Mouse (Mus musculus) heart, adult 2 months (tissue): ENCODE measurements around the gene Mtx1. TPM values are rescaled to one million over a fixed set of nuclear protein-coding genes. Genes with fewer than 3 reads are reported as not detected.

ENCODE experiments used
- DNase-seq, 2 experiments: peaks; one replicate each; pipeline ENCODE4 v3.0.0; 2021
- H3K27ac ChIP-seq: fragments of 200-600 bp; 2 replicates; pipeline ENCODE4 v1.8.1; 2022
- H3K27me3 ChIP-seq: fragments of 200-500 bp; 2 replicates; pipeline ENCODE4 v1.6.1; 2012; ENCODE audit warnings: mild to moderate bottlenecking, low read length, inconsistent platforms, mixed read lengths; ENCODE audit not compliant: control insufficient read depth, insufficient read depth
- H3K36me3 ChIP-seq: fragments of 200-500 bp; 2 replicates; pipeline ENCODE4 v1.6.1; 2012; ENCODE audit warnings: low read length, inconsistent platforms; ENCODE audit not compliant: control insufficient read depth, insufficient read depth
- H3K4me1 ChIP-seq: fragments of 200-500 bp; 2 replicates; pipeline ENCODE4 v1.6.1; 2011; ENCODE audit warnings: low read length; ENCODE audit not compliant: control insufficient read depth, insufficient read depth
- H3K4me3 ChIP-seq: fragments of 200-600 bp; 2 replicates; pipeline ENCODE4 v1.8.1; 2022
- H3K79me2 ChIP-seq: fragments of 200-500 bp; replicated peaks from 2 replicates; pipeline ENCODE4 v1.6.1; 2012; ENCODE audit warnings: mild to moderate bottlenecking, inconsistent platforms, low read length, moderate library complexity, mixed read lengths; ENCODE audit not compliant: control insufficient read depth, insufficient read depth
- H3K9ac ChIP-seq: fragments of 200-500 bp; 2 replicates; pipeline ENCODE4 v1.6.1; 2012; ENCODE audit warnings: low read depth, mild to moderate bottlenecking, control low read depth, inconsistent platforms, low read length, mixed read lengths
- CTCF ChIP-seq: fragments of 200-600 bp; IDR thresholded peaks from 2 replicates; pipeline ENCODE4 v1.8.1; 2022; ENCODE audit warnings: antibody characterized with exemption, mild to moderate bottlenecking, moderate library complexity
- EP300 ChIP-seq: fragments of 200-500 bp; IDR thresholded peaks from 2 replicates; pipeline ENCODE4 v1.6.1; 2011; ENCODE audit warnings: low read depth, low read length, control low read depth; ENCODE audit not compliant: insufficient read depth
- POLR2A ChIP-seq: fragments of 200-500 bp; IDR thresholded peaks from 2 replicates; pipeline ENCODE4 v1.6.1; 2011; ENCODE audit warnings: mild to moderate bottlenecking, low read depth, low read length, control low read depth; ENCODE audit not compliant: insufficient read depth
- WGBS: fragments of 180-500 bp; shearing (Covaris S2); methylation state at CpG from one replicate; pipeline ENCODE4 v1.1.7; 2018; 5-methylcytosine and 5-hydroxymethylcytosine counted together
- intact Hi-C: fragments of 180-260 bp; cut with DNase I; formaldehyde crosslinking; loops from one replicate; pipeline ENCODE4 v1.15.1; 2025
- polyA plus RNA-seq: library from polyadenylated mRNA; depleted of rRNA; stranded (reverse); fragments of >200 nt; gene quantifications from 2 replicates; pipeline ENCODE4 v1.2.3, GENCODE M21; 2012
- total RNA-seq, 2 experiments: library from RNA; stranded (reverse); gene quantifications; 2 replicates each; pipeline ENCODE4 v1.2.3; 2021

The Mtx1 gene
- total and polyA plus RNA-seq, 3 experiments: 59.8 to 96.2 (median 61.8) TPM

DNA sequence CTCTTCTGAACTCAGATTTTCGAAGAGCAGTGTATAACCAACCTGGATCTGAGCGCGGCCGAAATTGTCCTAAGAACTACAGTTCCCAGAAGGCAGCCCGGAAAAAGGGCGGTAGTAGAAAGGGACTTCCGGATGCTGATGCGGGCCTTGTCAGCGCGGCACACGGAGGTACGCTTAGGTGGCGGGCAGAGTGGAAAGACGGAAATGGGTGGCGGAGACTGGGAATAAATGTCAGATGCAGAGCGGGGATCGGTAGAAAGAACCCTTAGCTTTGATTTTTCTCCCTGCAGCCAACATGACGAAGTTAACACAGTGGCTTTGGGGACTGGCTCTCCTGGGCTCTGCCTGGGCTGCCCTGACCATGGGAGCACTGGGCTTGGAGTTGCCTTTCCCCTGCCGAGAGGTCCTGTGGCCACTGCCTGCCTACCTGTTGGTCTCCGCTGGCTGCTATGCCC lies 39.6 kb upstream of the Mtx1 start:
- peak; percentile 79 to 85 for DNase-seq
- Histone ChIP-seq H3K36me3 (peaks cover 6% of the 10 kb centered on the region; the same call in 1 of the 2 replicates), H3K27ac (peak overlapping the region; percentile 89), H3K4me1 (peaks cover 22% of the 10 kb centered on the region), H3K4me3 (peak overlapping the region; percentile 63), H3K79me2 (peaks cover 2% of the 10 kb centered on the region), H3K9ac (peak overlapping the region; percentile 96), H3K27me3 (no peaks in the 10 kb centered on the region)
- TF ChIP-seq POLR2A: peak; percentile 95
- peak; percentile 66; the same call in 1 of the 2 replicates for TF ChIP-seq EP300
- no peak for TF ChIP-seq CTCF
- WGBS: 0% methylated on average over 20 of the region's 20 CpGs
- intact Hi-C loops: loop anchor here (2.0 kb wide), 1 partner anchor 16 kb away; no protein-coding TSS in a partner anchor

DNA sequence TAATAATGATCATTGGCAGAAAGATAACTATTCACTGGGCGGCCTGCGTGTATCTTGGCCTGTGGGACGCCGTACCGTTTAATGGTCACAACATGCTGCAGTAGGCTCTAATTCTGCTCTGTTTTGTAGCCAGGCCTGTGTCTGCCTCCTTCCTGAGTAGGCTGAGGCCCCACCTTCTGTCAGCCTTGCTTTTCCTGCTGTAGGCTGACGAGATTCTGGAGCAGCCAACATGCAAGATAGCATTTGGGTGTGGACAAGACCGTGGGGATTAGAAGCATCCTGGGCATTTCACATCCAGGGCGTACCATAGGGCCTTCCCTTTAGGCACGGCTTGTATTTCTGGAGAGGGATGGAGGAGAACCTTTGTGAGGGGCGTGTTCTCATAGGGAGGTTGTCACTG lies 35.5 kb upstream of the Mtx1 start:
- DNase-seq: peak; percentile 47 to 61
- Histone ChIP-seq H3K4me3 (no peak overlapping the region), H3K4me1 (peaks cover 9% of the 10 kb centered on the region), H3K36me3 (no peaks in the 10 kb centered on the region), H3K9ac (no peak overlapping the region), H3K27ac (peak overlapping the region; percentile 89), H3K79me2 (peaks cover 2% of the 10 kb centered on the region), H3K27me3 (no peaks in the 10 kb centered on the region)
- 29% methylated on average over 10 of the region's 10 CpGs for WGBS
- intact Hi-C loops: loop anchor here (2.0 kb wide), 1 partner anchor 14 kb away; no protein-coding TSS in a partner anchor
- TF ChIP-seq CTCF: no peak
- TF ChIP-seq EP300: peak; percentile 87
- peak; percentile 74 for TF ChIP-seq POLR2A

DNA sequence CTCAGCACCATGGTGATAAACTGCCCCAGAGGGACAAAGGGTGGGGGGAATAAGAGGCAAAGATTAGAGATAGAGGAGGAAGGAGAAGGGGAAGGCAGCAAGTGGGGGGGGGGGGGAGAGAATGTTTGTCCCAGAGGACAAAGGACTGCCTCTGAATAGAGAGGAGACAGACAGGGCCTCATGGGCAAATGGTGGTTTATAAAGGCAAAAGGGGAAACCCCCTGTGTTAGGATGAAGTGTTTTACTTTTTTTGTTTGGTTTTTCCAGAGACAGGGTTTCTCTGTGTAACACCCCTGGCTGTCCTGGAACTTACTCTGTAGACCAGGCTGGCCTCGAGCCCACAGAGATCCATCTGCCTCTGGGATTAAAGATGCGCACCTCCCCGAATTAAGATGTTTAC lies 33.3 kb upstream of the Mtx1 start:
- H3K9ac ChIP-seq: no peak overlapping the region
- 88% methylated on average over 3 of the region's 3 CpGs for WGBS
- H3K79me2 ChIP-seq: no peaks in the 10 kb centered on the region
- peaks cover 8% of the 10 kb centered on the region for H3K4me1 ChIP-seq
- no peak overlapping the region for H3K4me3 ChIP-seq
- H3K27me3 ChIP-seq: no peaks in the 10 kb centered on the region
- no peaks in the 10 kb centered on the region for H3K36me3 ChIP-seq
- TF ChIP-seq EP300: no peak
- TF ChIP-seq CTCF: no peak
- no peak for TF ChIP-seq POLR2A
- no peak for DNase-seq
- no peak overlapping the region for H3K27ac ChIP-seq
- intact Hi-C loops: no loop called here

DNA sequence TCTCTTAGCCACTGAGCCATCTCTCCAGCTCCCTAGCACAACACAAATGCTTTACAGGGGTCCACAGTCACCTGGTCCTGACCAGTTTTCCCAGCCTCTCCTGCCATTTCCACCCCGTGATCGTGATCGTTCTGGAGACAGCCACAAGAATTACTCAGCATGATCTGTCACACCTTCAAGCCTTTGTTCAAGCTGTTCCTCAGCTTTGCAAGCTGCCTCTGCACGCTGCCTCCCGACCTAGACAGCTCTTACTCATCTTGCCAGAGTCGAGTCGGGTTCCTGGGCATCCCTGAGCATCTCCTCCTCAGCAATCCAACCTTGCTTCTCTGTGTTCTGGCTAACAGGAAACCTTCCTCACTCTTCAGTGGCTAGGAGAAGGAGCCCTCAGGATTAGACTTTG lies 32.2 kb upstream of the Mtx1 start, which contains the start of gene Dpm3:
Gene Dpm3 (plus strand): TSS at position 283 of the 400 bp plus-strand sequence.
- intact Hi-C loops: no loop called here
- no peak within 1 kb of the TSS for H3K4me3 ChIP-seq
- 59% methylated on average over 7 of the region's 7 CpGs for WGBS
- DNase-seq: no peak
- peaks cover 8% of the 10 kb centered on the region for H3K4me1 ChIP-seq
- no peak within 1 kb of the TSS for H3K27ac ChIP-seq
- no peaks in the 10 kb centered on the region for H3K27me3 ChIP-seq
- no peak within 1 kb of the TSS for H3K9ac ChIP-seq
- H3K36me3 ChIP-seq: no peaks in the 10 kb centered on the region
- H3K79me2 ChIP-seq: no peaks in the 10 kb centered on the region
- TF ChIP-seq CTCF: no peak
- TF ChIP-seq EP300: no peak
- TF ChIP-seq POLR2A: no peak

DNA sequence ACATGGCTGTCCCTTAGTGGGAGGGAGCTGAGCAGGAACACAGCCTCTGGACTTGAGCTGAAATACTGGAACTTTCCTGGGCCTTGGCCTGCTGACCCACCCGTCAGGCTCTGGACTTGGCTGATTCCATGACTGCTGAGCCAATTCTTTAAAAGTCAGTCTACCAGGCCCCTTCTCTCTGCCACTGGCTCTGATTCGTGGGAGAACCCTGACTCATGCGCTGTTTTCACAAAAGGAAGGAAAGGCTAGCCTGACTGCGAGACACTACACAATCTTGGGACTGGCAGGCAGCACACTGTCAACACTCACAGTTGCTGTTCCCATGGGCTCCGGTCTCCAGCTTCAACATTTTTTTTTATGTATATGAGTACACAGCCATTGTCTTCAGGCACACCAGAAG lies 29.3 kb upstream of the Mtx1 start:
- H3K4me3 ChIP-seq: no peak overlapping the region
- H3K27ac ChIP-seq: peak overlapping the region; percentile 23
- DNase-seq: peak in 1 of 2 experiments; percentile 47
- intact Hi-C loops: no loop called here
- H3K27me3 ChIP-seq: no peaks in the 10 kb centered on the region
- TF ChIP-seq EP300: no peak
- TF ChIP-seq CTCF: no peak
- TF ChIP-seq POLR2A: peak; percentile 43; the same call in 1 of the 2 replicates
- H3K79me2 ChIP-seq: no peaks in the 10 kb centered on the region
- no peak overlapping the region for H3K9ac ChIP-seq
- no peaks in the 10 kb centered on the region; the same call in 1 of the 2 replicates for H3K36me3 ChIP-seq
- peaks cover 9% of the 10 kb centered on the region for H3K4me1 ChIP-seq
- 23% methylated on average over 5 of the region's 5 CpGs for WGBS

DNA sequence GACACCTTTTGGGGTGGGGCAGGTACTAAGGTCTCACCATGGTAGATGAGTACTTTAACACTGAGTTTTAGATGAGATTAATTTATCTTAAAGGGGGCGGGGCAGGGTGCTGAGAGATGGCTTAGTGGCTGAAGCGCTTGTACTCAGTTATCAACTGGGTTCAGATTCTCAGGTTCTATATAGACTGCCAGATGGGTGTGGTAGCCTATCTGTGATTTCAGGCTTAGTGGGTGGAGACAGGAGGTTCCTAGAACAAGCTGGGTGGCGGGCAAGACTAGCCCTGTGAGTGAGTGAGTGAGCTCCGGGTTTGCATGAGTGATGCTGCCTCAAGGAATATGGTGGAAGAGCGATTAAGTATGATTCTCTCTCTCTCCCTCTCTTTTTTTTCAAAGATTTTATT lies 28.1 kb upstream of the Mtx1 start:
- Histone ChIP-seq H3K36me3 (no peaks in the 10 kb centered on the region; the same call in 1 of the 2 replicates), H3K4me3 (no peak overlapping the region), H3K4me1 (peaks cover 15% of the 10 kb centered on the region), H3K27ac (no peak overlapping the region), H3K79me2 (no peaks in the 10 kb centered on the region), H3K27me3 (no peaks in the 10 kb centered on the region), H3K9ac (no peak overlapping the region)
- no peak for TF ChIP-seq CTCF
- TF ChIP-seq POLR2A: no peak
- no peak for TF ChIP-seq EP300
- intact Hi-C loops: no loop called here
- 83% methylated on average over 5 of the region's 5 CpGs for WGBS
- no peak for DNase-seq
